Mouse (Mus musculus) erythroblast, adult 5-6 weeks (primary cell): ENCODE data around the gene Dgke. TPM values are rescaled to one million over a fixed set of nuclear protein-coding genes. Genes with fewer than 3 reads are reported as not detected.
"Not testable (repeated sequence)": the region's sequence is repeated elsewhere in the genome, so short reads cannot be mapped to it uniquely, and the experiment has no call there.

ENCODE experiments used
- ATAC-seq: replicated peaks from 2 replicates; pipeline ENCODE4 v1.8.0; 2016; ENCODE audit warnings: moderate number of reproducible peaks, mild to moderate bottlenecking, moderate TSS enrichment, inconsistent platforms; ENCODE audit not compliant: poor library complexity, low FRiP score, severe bottlenecking
- total RNA-seq, 2 experiments: library from RNA; stranded (forward) in 1 of 2; stranded (reverse) in 1 of 2; fragments of 150-400 nt in 1 of 2; fragments of 200-764, 138-1000 nt in 1 of 2; gene quantifications; 2 replicates each; pipeline versions ENCODE4 v1.2.3 to v1.2.4; 2015 to 2017; ENCODE audit warnings: low replicate concordance in 2 of 2

Gene Dgke
- total RNA-seq, 2 experiments from 2014 or later, result 1.8 TPM; not detected in 1

DNA sequence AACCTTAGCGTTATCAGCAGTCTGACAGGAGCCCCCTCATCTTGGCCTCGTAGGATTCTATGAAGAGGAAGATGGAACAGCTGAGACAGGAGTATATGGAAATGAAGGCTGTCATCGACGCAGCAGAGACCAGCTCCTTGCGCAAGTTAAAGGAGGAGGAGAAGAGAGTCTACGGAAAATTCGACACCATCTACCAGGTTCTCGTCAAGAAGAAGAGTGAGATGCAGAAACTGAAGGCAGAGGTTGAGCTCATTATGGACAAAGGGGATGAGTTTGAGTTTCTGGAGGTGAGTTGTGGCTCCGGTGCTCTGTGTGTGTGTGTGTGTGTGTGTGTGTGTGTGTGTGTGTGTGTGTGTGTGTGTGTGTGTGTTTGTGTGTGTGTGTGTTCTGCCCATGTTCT lies 57.6 kb downstream of the Dgke start:
- no peak for ATAC-seq

GRCm38 (mm10) chr11:89007582-89007981 lies 59.1 kb downstream of the Dgke start:
- ATAC-seq, result no peak

DNA sequence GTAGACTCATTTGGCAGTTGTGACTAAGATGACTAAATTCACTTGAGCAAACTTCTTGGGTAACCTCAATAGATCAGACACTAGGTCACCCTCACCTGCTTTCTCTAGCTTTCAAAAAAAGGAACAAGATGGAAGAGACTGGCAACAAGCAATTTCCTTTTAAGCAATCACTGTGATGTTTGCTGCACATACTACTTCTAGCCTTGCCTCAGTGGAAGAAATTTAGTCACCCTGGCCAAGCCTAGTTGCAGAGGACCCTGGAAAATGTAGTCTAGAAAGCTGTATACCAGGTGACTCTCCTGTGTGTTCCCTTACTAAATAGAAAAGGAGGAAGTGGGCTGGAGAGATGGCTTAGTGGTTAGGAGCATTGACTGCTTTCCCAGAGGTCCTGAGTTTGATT lies 60.2 kb downstream of the Dgke start:
- no peak for ATAC-seq

GRCm38 (mm10) chr11:89005473-89005872 lies 61.2 kb downstream of the Dgke start:
- ATAC-seq, result no peak

GRCm38 (mm10) chr11:89003726-89004125 lies 62.9 kb downstream of the Dgke start:
- ATAC-seq, result no peak

- ATAC-seq, result no peak
These were observed 63.6 kb downstream of the Dgke start for GRCm38 (mm10) chr11:89003078-89003477.

DNA sequence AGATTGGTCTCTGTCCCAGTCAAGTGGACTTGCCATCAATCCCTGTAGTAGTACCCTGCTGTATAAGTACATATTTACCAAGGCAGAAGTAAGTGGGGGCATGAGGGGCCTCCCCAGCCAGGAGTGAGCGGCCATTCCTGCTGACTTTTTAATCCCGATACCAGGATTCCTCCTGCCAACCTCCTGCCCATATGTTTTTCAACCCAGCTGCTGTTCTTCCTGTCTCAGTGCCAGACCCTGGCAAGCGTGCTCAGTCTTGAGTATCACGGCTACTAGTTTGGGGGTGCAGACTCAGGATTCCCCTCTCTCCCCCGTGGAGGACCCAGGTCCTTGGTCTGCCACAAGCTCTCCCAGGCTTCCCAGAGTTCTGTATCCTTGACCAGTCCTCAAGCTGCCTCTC lies 64.0 kb downstream of the Dgke start:
- ATAC-seq, result no peak

GRCm38 (mm10) chr11:89002068-89002467 lies 64.6 kb downstream of the Dgke start:
- no peak for ATAC-seq

DNA sequence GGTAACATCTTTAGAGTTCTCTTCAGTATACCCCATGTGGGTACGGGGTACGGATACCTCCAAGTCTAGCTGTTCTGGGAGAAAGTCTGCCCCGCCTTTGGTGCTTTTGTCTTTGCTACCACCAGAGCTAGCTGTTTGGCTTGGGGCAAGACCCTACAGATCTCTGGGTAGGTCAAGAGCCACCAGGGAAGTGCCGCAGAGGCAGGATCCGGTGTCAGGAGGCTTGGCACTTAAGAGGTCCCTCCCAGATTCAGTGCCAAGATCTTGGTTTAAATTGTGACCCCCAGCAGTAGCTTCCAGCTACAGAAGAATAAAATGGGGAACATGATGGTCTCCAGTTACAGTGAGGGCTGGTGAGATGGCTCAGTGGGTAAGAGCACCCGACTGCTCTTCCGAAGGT lies 65.1 kb downstream of the Dgke start:
- ATAC-seq, result no peak

GRCm38 (mm10) chr11:89000527-89000819 lies 66.2 kb downstream of the Dgke start:
- ATAC-seq, result no peak

GRCm38 (mm10) chr11:88999723-89000526 lies 66.7 kb downstream of the Dgke start:
- peak; percentile 32 for ATAC-seq

GRCm38 (mm10) chr11:88998974-88999722 lies 67.5 kb downstream of the Dgke start, which contains the start of gene Trim25:
Gene Trim25, plus strand, starts transcription at chr11:88999376.
- peak; percentile 95 for ATAC-seq

DNA sequence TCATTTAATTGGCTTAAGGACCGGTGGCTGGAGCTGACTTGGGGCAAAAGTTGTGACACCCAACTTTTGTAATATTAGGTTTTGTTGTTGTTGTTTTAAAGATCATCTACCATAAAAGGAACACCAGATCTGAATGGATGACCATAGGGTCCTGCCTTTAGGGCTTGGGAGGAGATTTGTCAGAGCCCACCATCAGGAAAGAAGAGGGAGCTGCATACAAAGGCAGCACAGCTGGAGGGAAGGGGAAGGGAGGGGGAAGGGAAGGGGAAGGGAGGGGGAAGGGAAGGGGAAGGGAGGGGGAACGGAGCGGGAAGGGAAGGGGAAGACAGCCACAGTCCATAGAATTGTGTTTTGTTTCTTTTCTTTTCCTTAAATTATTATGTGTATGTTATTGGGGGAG lies 68.2 kb downstream of the Dgke start:
- no peak for ATAC-seq

DNA sequence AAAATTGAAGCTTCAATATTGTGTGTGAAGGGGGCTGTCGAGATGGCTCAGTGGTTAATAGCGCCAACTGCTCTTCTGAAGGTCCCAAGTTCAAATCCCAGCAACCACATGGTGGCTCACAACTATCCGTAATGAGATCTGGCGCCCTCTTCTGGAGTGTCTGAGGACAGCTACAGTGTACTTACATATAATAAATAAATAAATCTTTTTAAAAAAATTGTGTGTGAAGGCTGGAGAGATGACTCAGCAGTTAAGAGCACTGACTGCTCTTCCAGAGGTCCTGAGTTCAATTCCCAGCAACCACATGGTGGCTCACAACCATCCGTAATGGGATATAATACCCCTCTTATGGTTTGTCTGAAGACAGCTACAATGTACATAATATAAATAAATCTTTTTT lies 69.3 kb downstream of the Dgke start:
- ATAC-seq, result not testable (repeated sequence)

- no peak for ATAC-seq
These were observed 70.2 kb downstream of the Dgke start for GRCm38 (mm10) chr11:88996427-88996826.

DNA sequence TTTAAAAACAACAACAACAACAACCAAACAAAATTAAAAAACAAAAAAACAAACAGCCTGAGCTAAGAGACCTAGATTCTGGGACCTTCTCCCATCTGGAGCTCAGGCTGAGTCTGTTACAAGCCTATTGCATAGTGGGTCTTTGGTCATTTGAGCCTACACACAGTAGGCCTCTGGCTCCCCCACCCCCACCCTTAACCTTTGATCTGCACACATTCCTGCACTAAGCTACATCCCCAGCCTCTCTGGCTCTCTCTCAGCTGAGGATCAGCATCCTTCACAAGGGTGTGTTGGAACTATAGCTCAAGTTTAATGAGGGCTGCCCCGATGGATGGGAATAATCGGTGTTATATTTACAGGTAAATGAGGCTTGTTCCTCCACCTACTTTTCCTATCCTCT lies 71.0 kb downstream of the Dgke start:
- no peak for ATAC-seq

GRCm38 (mm10) chr11:88994492-88994891 lies 72.2 kb downstream of the Dgke start:
- no peak for ATAC-seq

DNA sequence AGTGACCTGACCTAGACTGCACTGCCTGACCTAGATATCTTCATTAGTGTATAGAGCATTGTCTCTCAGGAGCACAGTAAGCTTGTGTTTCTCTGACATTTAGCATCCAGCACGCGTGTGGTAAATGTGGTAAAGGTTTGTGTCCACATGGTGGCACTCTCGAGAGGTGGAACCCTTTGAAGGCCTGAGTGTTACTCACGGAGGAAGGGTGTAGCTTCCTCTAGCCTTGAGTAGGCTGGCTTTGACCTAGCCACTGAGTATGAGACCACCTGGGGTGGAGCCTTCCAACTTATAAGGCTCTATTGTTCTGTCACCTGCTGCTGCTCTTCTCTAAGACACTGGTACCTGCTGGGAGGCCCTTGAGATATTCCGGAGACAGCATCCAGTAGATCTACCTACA lies 73.0 kb downstream of the Dgke start:
- peak; percentile 82 for ATAC-seq

DNA sequence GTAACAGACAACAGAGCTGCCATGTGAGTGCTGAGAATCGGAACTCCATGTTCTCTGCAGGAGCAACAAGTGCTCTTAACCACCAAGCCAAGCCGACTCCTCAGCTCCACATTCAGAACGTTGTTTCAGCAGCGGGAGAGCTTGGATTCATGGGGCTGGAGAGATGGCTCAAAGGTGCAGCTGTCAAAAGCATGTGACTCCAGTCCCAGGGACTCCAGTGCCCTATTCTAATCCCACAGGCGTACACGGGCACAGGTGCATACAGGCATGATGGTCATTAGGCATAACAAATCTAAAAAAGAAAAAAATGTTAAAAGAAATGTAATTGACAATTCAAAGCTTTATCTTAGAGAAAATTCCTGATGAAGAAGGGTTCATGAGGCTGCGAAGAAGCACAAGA lies 73.5 kb downstream of the Dgke start:
- ATAC-seq, result no peak

DNA sequence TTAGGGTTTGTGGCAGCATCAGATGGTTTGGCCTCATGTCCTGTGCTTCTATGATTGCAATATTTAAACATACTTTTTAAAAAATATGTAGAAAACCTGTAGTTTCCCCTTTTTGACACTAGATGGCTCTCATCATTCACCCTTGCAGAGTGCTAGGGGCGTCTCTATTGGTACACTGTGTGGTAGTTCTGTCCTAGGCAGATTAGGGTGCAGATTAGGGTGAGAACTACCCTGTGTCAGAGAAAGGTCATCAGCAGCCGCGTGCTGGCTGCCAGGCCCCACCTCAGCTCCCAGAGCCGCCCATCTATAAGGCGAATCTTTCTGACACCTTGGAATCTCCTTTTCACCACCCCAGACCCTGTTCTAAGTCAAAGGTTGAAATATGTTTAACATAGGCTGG lies 77.1 kb downstream of the Dgke start:
- peak; percentile 85 for ATAC-seq

GRCm38 (mm10) chr11:88988956-88989355 lies 77.7 kb downstream of the Dgke start:
- no peak for ATAC-seq
